Mouse (Mus musculus) ES-Bruce4 (cell line): Measurements from ENCODE around the gene D630045J12Rik.

ENCODE experiments used
- EP300 ChIP-seq: IDR thresholded peaks from 2 replicates; pipeline ENCODE4 v1.6.1; 2011; ENCODE audit warnings: low read depth, low read length; ENCODE audit not compliant: insufficient read depth
- POLR2A ChIP-seq: IDR thresholded peaks from one replicate; pipeline ENCODE4 v1.8.1; 2011; ENCODE audit warnings: low read length; ENCODE audit not compliant: insufficient read depth

GRCm38 (mm10) chr6:38073592-38073991 lies 180.2 kb downstream of the D630045J12Rik start:
- TF ChIP-seq EP300: no peak
- no peak for TF ChIP-seq POLR2A
